Mouse (Mus musculus): ENCODE data around the gene Gm10271.

The Gm10271 gene

DNA sequence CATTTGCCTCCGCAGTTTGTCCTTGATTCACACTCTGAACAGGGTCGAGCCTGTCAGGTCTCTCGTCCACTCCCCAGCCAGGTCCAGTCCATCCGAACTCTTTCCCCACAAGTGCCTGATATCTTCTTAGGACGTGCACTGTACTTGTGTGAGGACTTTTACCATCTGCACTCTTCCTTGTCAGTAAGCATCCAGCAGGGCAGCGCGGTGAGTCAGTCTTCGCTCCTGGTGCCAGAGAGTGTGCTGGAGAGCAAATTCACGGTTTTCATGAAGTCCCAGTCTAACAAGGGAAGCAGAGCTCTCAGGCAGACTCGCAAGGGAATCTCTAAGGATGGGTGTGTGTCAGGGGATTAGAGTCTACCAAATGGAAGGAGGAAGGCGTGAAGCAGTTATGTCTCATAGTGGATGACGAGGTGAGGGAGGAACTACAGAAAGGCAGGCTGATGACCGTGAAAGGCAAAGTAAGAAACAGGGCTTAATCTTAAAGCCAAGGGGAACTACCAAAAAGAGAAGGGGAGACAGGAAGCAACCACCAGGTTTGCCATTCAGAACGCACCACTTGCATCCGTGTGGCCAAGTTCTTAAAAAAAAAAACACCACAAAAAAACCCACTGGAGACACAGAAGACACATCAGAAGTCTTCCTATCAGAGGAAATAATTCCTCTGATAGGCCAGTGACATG lies 40.8 kb downstream of the Gm10271 start:
- DNase-seq (ENCODE audit: low read depth), result peak; percentile 69

DNA sequence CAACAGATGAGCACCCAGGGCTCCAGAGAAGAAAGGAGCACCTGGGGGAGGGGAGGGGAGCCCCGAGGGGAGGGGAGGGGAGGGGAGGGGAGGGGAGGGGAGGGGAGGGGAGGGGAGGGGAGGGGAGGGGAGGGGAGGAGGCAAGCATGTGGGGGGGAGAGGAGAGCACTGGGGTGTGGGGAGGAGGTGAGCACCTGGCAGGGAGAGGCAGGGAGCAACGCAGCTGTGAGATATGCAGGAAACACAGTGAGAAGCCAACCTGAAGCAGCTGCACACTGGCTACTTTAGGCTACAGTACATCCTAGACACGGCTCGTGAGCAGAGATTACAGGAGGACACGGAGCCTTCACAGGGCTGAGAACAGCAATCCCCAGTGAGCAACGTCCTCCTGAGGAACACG lies 41.5 kb downstream of the Gm10271 start:
- peak; percentile 73 for DNase-seq (ENCODE audit: low read depth)

DNA sequence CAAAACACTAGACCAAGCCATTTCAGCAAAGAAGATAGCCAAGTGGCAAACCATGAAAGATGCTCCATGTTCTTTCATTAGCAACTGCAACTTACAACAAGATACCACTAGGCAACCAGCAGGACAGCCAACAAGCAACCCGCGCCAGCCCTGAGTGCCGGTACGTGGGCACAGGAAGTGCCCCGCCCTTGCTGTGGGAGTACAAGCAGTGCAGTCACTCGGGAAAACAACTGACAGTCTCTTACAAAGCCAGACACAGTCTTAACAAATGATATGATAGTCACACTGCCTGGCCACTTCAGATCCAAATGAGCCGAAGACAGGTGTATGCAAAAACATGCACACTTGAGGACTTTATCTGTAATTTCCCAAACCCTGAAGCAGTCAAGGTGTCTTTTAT lies 41.9 kb downstream of the Gm10271 start:
- peak; percentile 86 for DNase-seq (ENCODE audit: low read depth)

DNA sequence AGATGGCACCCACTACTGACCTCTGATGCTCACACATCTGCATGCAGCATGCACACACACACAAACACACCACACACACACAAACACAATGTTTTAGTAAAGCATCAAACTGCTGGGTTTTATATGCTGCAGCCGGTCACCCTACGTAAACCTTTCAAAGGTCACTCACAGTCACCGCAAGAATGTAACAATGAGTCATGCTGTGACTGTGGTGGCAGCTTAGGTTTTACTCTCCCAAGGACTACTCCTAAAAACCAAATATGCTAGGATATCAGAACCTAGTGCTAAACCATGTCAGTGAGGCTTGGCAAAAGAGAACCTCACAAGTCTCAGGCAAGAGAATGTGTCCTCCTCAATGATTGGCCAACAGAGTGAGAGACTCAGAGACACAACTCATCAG lies 43.6 kb downstream of the Gm10271 start:
- no peak for DNase-seq (ENCODE audit: low read depth)

DNA sequence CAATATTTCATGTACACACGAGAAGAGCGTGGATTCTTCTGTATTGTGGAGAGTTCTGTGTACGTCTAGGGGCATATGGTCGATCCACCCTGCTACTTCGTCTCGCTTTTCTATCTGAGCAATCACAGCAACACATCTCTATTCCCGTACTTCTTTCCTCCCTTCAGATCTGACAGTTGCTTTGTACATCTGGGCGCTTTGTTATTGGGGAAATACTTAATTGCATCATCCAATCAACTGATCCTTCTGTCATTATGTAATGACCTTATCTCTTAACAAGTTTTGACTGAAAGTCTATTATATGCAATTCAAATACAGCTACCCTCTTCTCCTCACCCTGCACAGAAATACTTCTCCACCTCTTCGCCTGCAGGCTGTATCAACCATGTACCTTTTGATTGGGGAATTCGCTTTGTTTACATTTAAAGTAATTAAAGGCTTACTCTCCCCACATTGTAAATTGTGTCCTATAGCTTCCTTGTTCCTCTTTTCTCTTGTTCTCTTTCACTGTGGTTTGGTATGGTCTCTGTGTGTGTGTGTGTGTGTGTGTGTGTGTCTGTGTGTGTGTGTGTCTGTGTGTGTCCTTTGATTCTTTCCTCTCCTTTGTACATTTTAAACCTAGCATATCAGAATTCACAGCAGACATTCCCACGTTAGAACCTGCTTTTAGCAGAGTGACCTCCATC lies 45.8 kb downstream of the Gm10271 start:
- DNase-seq (ENCODE audit: low read depth), result no peak

DNA sequence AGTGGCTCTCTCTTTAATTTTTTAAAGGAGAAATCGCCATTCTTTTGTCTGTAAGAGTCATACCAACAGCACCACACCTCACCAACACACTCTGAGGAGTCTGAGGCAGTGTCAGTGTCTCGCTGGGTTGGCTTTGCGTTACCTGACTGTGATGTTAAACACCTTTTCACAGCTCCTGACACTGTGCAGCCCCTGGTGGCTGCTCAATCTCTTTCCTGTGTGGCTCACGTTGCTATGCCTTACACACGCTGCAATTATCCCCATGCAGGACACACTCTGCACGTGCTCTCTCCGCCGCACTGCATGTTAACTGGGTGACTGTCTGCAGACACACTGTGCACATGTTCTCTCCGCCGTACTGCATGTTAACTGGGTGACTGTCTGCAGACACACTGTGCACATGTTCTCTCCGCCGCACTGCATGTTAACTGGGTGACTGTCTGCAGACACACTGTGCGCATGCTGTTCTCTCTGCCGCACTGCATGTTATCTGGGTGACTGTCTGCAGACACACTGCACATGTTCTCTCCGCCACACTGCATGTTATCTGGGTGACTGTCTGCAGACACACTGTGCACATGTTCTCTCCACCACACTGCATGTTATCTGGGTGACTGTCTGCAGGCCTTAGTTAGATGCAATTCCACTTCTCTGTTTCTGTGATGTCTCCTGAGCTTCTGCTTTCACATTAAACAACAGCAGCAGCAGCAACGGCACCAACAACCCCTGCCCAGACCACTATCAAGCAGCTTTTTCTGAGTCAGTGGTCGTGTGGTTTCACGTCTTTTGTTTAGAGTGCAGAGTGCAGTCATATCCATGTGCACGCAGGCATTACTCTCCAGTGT lies 48.5 kb downstream of the Gm10271 start:
- DNase-seq (ENCODE audit: low read depth), result peak; percentile 63

DNA sequence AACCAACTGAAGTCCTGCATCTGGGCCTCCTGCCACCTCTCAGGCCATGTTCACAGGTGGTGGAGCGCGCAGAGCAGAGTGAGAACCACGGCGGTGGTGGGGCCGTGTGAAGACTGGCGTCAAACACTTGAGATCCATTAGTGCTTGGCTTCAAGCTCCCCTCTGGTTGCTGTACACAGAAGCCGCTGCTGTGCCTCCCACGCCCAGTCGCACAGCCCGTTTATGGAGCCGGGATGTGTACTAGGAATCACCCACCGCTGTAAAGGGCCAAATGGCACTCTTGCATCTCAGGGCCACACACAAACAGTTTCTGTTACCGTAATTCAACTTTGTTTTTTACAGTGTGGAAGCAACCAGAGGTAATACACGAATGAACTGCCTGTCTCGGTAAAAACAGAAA lies 50.2 kb downstream of the Gm10271 start:
- DNase-seq (ENCODE audit: low read depth), result peak; percentile 42

DNA sequence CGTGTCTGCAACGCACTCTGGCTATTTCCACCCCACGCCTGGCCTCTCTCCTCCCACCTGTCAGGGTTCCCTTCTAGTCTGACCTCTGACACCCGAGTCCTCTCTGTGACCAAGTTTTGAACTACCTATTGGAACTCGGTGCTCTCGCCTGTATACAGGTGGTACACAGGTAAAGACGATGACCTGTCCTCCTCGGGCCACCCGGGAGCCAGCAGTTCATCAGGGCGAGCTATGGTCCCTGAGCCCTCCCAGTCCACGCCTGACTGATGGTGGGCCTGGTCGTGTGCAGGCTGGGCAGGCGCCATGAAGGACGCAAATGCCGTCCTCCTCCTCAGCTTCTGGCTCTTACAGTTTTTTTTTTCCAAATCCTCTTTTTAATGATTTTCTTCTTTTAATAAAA lies 51.0 kb downstream of the Gm10271 start:
- no peak for DNase-seq (ENCODE audit: low read depth)

DNA sequence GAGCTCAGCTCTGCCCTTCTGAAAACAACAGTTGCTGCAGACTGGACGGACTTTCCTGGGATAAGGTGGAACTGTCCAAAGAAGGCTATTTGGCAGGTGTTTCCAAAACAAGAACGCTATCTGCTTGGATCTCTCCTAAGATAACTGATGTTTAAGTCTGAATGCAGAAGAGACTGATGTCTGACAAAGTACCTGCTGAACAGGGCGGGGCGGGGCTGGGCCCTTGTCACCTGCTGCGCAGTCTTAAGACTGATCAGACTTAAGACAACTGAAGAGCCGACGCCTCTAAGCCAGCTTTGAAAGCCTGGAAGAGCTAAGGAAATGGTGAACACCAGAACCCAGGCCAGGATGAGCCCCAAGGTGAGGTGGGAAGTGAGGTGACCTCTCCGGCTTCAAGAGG lies 51.8 kb downstream of the Gm10271 start:
- DNase-seq (ENCODE audit: low read depth), result peak; percentile 45

DNA sequence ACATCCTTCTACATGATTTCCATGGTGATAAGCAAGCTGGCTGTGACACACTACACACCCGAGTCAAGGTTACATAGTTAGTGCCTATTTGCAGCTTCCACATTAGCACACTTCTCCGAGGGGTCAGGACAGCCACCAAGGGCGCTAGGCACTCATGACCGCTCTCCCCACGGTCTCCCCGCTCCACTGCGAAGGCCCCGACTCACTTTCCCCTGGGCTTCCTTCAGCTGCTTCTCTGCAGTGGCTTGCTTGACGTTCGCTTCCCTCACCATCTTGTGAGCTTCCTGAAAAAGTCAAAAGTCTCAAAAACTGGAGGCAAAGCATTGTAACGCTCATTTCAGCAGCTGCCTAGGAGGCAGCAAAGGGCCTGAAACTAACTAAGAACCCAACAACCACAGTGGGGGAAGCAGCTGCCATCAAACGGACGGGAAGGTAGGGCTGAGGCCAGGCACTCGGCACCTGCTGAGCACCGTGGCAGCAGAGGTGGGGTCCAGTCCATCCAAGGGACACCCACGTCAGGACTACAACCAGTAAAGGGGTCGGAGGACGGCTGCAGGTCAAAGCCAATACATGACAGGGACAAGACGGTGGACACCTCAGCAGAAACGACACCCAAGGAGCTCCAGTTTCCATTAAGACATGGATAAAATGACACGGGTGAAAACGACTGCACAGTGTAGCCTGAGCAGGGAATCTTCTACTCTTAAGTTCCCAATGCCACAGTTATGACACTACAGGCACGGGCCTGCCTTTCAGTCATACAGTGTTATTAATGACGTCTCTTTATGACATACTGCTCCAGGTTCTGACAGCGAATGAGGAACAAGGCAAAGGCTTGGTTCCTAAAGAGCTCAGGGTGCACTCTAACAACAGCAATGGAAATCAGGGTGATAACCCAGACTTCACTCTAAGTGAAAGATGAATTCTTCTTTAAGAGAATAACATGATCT lies 52.8 kb downstream of the Gm10271 start:
- peak; percentile 72 for DNase-seq (ENCODE audit: low read depth)

DNA sequence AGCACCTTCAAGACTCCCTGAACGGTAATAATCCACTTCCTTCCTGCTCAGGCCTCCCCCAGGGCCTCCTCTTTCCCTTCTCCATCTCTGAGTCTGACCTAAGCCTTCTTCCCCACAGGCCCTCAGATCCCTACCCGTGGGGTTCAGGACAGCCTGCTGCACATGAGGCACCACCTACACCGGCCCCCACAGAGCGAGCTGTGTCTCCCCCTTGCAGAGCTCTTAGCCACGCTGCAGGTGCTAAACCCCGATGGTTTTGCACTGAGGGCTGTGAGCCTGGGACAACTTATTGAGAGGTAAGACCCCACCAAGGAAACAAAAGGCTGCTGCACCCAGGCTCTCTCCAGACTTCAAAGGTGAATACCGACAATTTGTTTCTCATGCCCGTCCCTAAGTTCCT lies 55.8 kb downstream of the Gm10271 start:
- peak; percentile 60 for DNase-seq (ENCODE audit: low read depth)

DNA sequence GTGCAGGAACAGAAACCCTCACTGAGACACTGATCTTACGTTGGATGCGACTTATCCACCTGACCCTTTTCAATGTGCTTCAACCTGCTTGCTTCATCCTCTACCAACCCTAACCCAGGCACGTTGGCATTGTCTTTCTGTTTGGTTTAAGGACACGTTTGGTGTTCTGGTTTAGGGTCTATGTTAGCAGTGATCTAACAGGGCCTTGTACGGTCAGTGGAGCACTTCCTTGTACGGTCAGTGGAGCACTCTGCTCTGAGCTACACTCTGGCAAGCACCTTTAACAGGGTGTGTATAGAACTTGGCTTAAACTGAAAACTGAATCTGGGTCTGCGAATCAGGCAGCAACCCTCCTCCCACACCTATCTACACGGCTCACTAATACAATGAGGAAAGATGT lies 57.1 kb downstream of the Gm10271 start:
- DNase-seq (ENCODE audit: low read depth), result peak; percentile 60

DNA sequence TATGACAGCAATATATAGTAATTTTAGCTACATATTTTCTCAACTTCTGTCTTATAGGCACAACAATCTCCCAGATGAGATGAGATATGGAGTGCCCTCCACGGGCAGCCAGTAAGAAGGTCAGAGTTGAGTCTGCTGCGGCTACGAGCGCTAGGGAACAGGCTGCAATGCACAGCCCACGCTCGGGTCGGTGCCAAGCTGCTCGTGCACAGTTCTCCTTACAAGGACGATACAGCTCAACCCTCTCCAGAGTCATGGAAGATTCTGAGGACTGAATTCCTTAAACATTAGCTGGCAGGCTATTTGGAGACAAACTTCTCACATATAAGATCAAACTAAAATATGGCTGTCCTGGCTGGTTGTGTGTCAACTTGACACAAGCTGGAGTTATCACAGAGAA lies 57.8 kb downstream of the Gm10271 start:
- DNase-seq (ENCODE audit: low read depth), result peak; percentile 62

DNA sequence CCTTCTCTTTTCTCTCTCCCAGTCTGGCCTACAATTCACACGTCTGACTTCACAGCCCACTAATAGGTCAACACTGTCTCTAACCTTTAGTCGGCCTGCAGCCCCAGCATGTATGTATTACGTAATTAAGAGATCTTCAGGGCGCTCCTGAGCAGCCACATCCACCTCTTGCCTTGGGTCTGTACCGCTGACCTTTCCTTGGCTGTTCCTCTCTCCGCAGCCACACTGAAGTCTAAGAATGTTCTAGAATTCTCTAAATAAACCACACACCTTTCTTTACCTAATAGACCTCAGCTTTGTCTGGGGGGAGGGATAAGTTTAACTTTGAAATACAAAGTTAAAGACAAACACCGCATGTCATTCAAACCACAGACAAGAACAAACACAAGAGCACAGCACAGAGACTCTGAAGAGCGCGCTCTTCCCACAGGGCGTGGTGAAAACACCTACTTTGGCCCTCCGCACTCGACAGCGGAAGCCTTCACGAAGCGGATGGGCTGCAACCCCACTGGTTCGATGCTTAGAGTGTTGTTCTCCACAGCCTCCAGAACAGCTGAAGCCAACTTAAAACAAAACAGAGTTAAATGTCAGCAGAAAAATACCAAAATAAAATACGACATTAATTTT lies 58.6 kb downstream of the Gm10271 start:
- peak; percentile 94 for DNase-seq (ENCODE audit: low read depth)

DNA sequence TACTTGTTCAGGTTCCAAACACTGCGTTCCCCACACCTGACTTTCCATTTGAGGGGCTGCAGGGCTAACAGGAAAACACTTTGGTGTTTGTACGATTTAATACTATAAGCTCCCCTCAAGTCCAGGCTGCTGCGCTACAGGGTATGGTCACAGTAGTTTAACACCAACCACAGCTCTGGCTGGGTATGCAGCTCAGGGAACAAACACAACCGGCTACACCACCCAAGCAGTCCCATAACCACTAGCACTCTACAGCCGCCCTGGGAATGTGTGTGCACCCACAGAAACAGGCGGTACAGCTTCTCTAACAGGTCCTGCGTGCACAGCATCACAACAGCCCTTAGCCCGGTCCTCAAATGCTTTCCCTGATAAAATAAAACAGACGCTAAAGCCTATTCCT lies 59.6 kb downstream of the Gm10271 start:
- DNase-seq (ENCODE audit: low read depth), result no peak

DNA sequence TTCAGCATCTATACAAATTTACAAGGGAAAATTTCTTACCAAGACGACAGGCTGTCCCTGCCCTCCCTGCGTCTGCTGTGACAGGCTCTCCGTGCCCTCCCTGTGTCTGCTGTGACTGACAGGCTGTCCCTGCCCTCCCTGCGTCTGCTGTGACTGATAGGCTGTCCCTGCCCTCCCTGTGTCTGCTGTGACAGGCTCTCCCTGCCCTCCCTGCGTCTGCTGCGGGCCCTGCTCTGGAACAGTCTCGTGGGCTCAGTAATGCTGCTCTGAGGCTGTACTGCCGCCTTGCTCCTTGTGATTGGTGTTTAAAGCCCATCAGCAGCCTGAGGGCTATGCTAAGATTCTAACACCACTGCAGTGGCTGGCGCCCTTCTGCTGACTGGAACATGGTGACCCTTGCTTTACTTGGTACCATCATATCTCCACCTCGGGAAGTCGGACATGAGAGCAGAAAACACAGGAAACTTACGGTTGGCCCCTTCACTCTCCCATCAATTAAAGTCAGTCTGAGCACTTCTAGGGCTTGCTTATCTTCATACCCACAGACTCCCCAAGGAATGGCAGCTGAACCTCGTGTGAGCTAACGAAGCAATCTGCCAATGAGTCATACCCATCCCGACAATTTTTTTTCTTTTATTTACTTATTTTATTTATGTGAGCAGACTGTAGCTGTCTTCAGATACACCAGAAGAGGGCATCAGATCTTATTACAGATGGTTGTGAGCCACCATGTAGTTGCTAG lies 63.3 kb downstream of the Gm10271 start:
- no peak for DNase-seq (ENCODE audit: low read depth)
